Mouse (Mus musculus) kidney, adult 2 months (tissue): ENCODE data around the gene Gm21897.

Experiments used
- CTCF ChIP-seq: fragments of 200-500 bp; conservative IDR thresholded peaks from 2 replicates; pipeline ENCODE4 v1.5.1; 2011; ENCODE audit warnings: low read depth, mild to moderate bottlenecking, control low read depth, low read length, moderate library complexity, mixed read lengths; ENCODE audit not compliant: insufficient read depth, insufficient read length
- POLR2A ChIP-seq: fragments of 200-500 bp; IDR thresholded peaks from one replicate; pipeline ENCODE4 v1.6.1; 2011; ENCODE audit warnings: low read depth, low read length, control low read depth

GRCm38 (mm10) chr16:15355339-15355738 is 38.1 kb downstream of the Gm21897 start:
- no peak for TF ChIP-seq CTCF
- no peak for TF ChIP-seq POLR2A
